ENCODE assay signal across 18 mouse cellular contexts in genomic region chr17:67958909-67959308, GRCm38 (mm10). TPM values are rescaled to one million over a fixed set of nuclear protein-coding genes. Genes with fewer than 3 reads are reported as not detected.
DNase-seq lines count a peak whose midpoint lies in the region; ATAC-seq and TF ChIP-seq lines count a peak whose summit lies in the region.
"Had no signal": no experiment of that assay in that cellular context is flagged by ENCODE, and none has a peak within 500 bp of the region (broad histone marks: within the 10 kb centered on the region; RNA-seq: fewer than 3 reads in every experiment).

No protein-coding gene starts in this region.

- peaks cover 15% of the 10 kb centered on the region for H3K4me1 ChIP-seq in heart, embryonic 12.5 days (replicated peaks)
- H3K4me1 ChIP-seq in limb, embryonic 14.5 days (ENCODE audit: control insufficient read depth, insufficient read depth, low read length), result peaks cover 29% of the 10 kb centered on the region
- H3K4me1 ChIP-seq in limb, embryonic 10.5 days, result peaks cover 40% of the 10 kb centered on the region
- H3K4me1 ChIP-seq: forebrain, embryonic 13.5 days; forebrain, embryonic 15.5 days had no signal

- no peak overlapping the region for H3K4me3 ChIP-seq in heart, embryonic 12.5 days
- no peak overlapping the region for H3K4me3 ChIP-seq in limb, embryonic 14.5 days (replicated peaks; ENCODE audit: low read length)
- H3K4me3 ChIP-seq in limb, embryonic 10.5 days, result no peak overlapping the region
- H3K4me3 ChIP-seq: embryonic facial prominence, embryonic 13.5 days; forebrain, embryonic 13.5 days; forebrain, embryonic 15.5 days had no signal

- peak; percentile 81 for DNase-seq in heart, adult 11 months
- DNase-seq in limb, embryonic 14.5 days (ENCODE audit: low spot score), result peak; percentile 25
- DNase-seq in limb, embryonic 10.5 days (ENCODE audit: low spot score), result no peak
- DNase-seq in T-cell, adult 2 months (ENCODE audit: low spot score), result no peak
- DNase-seq: adrenal gland, adult 8-10 months; adrenal gland, postnatal 14 days; adrenal gland, postnatal 36 days; cerebellum, adult 11-12 months; cerebellum, adult 2 months; cerebellum, adult 9-10 months; cerebellum, postnatal 10 days; cerebellum, postnatal 25 days; forebrain, postnatal 0 days had no signal

- H3K9ac ChIP-seq in heart, embryonic 12.5 days, result no peak overlapping the region
- H3K9ac ChIP-seq in limb, embryonic 14.5 days (ENCODE audit: low read depth, low read length, severe bottlenecking), result no peak overlapping the region
- H3K9ac ChIP-seq: embryonic facial prominence, embryonic 13.5 days; forebrain, embryonic 13.5 days; forebrain, embryonic 15.5 days; forebrain, postnatal 0 days had no signal

- 76% methylated on average over 7 of the region's 7 CpGs for WGBS in heart, embryonic 12.5 days
- 89% methylated on average over 7 of the region's 7 CpGs for WGBS in limb, embryonic 14.5 days
- WGBS in limb, embryonic 10.5 days, result 95% methylated on average over 7 of the region's 7 CpGs

- ATAC-seq in heart, embryonic 12.5 days (ENCODE audit: insufficient number of reproducible peaks, low FRiP score), result no peak
- no peak for ATAC-seq in limb, embryonic 14.5 days (ENCODE audit: low FRiP score, low read depth)
- ATAC-seq: activated CD4-positive, CD25-positive, alpha-beta regulatory T cell, adult 4 months; forebrain, embryonic 13.5 days; forebrain, embryonic 15.5 days; forebrain, postnatal 0 days had no signal

- no peaks in the 10 kb centered on the region for H3K9me3 ChIP-seq in heart, embryonic 12.5 days (replicated peaks)
- no peaks in the 10 kb centered on the region for H3K9me3 ChIP-seq in limb, embryonic 14.5 days (ENCODE audit: control insufficient read depth, low read length)
- no peaks in the 10 kb centered on the region for H3K9me3 ChIP-seq in limb, embryonic 10.5 days (replicated peaks)
- H3K9me3 ChIP-seq: embryonic facial prominence, embryonic 13.5 days; forebrain, embryonic 13.5 days; forebrain, embryonic 15.5 days had no signal

- H3K36me3 ChIP-seq in heart, embryonic 12.5 days, result no peaks in the 10 kb centered on the region
- no peaks in the 10 kb centered on the region for H3K36me3 ChIP-seq in limb, embryonic 14.5 days (ENCODE audit: control insufficient read depth, insufficient read depth, low read length)
- H3K36me3 ChIP-seq in limb, embryonic 10.5 days, result peaks cover 5% of the 10 kb centered on the region
- H3K36me3 ChIP-seq: embryonic facial prominence, embryonic 13.5 days; forebrain, embryonic 15.5 days had no signal

- H3K4me2 ChIP-seq in heart, embryonic 12.5 days, result no peak overlapping the region
- no peak overlapping the region for H3K4me2 ChIP-seq in limb, embryonic 14.5 days (replicated peaks; ENCODE audit: low read depth, low read length, severe bottlenecking)
- H3K4me2 ChIP-seq: embryonic facial prominence, embryonic 13.5 days; forebrain, embryonic 13.5 days; forebrain, embryonic 15.5 days had no signal

- TF ChIP-seq POLR2A in limb, embryonic 14.5 days (IDR thresholded peaks at IDR 0.05; ENCODE audit: borderline replicate concordance, extremely low read depth, insufficient read depth, insufficient read length), result no peak

- no peaks in the 10 kb centered on the region for H3K27me3 ChIP-seq in heart, embryonic 12.5 days (replicated peaks)
- H3K27me3 ChIP-seq in limb, embryonic 14.5 days (ENCODE audit: control insufficient read depth, insufficient read depth, low read length), result no peaks in the 10 kb centered on the region
- no peaks in the 10 kb centered on the region for H3K27me3 ChIP-seq in limb, embryonic 10.5 days (ENCODE audit: low read depth, poor library complexity, severe bottlenecking)
- H3K27me3 ChIP-seq: embryonic facial prominence, embryonic 13.5 days; forebrain, embryonic 13.5 days; forebrain, embryonic 15.5 days had no signal

- no peak overlapping the region for H3K27ac ChIP-seq in heart, embryonic 12.5 days (ENCODE audit: poor library complexity, severe bottlenecking)
- no peak overlapping the region for H3K27ac ChIP-seq in limb, embryonic 14.5 days (replicated peaks; ENCODE audit: low read depth, low read length)
- H3K27ac ChIP-seq in limb, embryonic 10.5 days, result no peak overlapping the region
- H3K27ac ChIP-seq: embryonic facial prominence, embryonic 13.5 days; forebrain, embryonic 13.5 days; forebrain, embryonic 15.5 days had no signal

RNA-seq across cellular contexts. Expression of gene Arhgap28, which starts 45.0 kb away (rescaled TPM):
- polyA plus RNA-seq in heart, embryonic 12.5 days (2016; fragmentation: Nextera tagmentation; extraction: Ambion mirVana), result 25.2 and 25.4 TPM in 2 replicates
- polyA plus RNA-seq in limb, embryonic 14.5 days (2012; rRNA removed), result 42.8 and 46.5 TPM in 2 replicates
- 55.2 and 65.4 TPM in 2 replicates for polyA plus RNA-seq in limb, embryonic 14.5 days (2014; fragmentation: Nextera tagmentation; extraction: Ambion mirVana)
- 52.8 and 58.2 TPM in 2 replicates for polyA plus RNA-seq in limb, embryonic 10.5 days (2016; fragmentation: Nextera tagmentation; extraction: Ambion mirVana)

Comparison
In these comparisons a context has a peak if more than half of its experiments do, and no peak if none do; other contexts are left out.
1. DNase-seq: peak in heart, adult 11 months (single experiment) and limb, embryonic 14.5 days (single experiment); none in limb, embryonic 10.5 days (single experiment) and T-cell, adult 2 months (single experiment).